Mouse (Mus musculus) lung, adult 18-20 months (tissue): ENCODE measurements at regions not wholly inside any gene's neighbourhood (a gene's known extent, or its start where the extent isn't known, plus 50 kb on each side); places are given as distances from the start of the nearest gene placed in this dataset.

ENCODE experiments used
- DNase-seq, 2 experiments: peaks; one replicate each; pipeline ENCODE4 v3.0.0; 2022; ENCODE audit warnings: mixed read lengths in 2 of 2

GRCm38 (mm10) chr15:88214286-88214685, 385.8 kb upstream of the Zdhhc25 start:
- DNase-seq = no peak

GRCm38 (mm10) chr15:88229456-88229855, 370.6 kb upstream of the Zdhhc25 start:
- no peak for DNase-seq

GRCm38 (mm10) chr15:88244606-88245005, 355.5 kb upstream of the Zdhhc25 start:
- DNase-seq = no peak

GRCm38 (mm10) chr15:88245496-88246246, 354.4 kb upstream of the Zdhhc25 start:
- no peak for DNase-seq

GRCm38 (mm10) chr15:88247974-88248625, 352.0 kb upstream of the Zdhhc25 start:
- peak; percentile 65 to 74 for DNase-seq

- DNase-seq = no peak
These were observed 312.1 kb upstream of the Zdhhc25 start for GRCm38 (mm10) chr15:88288051-88288450.

GRCm38 (mm10) chr15:88288696-88289095, 311.4 kb upstream of the Zdhhc25 start:
- no peak for DNase-seq

GRCm38 (mm10) chr15:88290740-88291363, 309.2 kb upstream of the Zdhhc25 start:
- DNase-seq = no peak

GRCm38 (mm10) chr15:88299061-88299460, 301.0 kb upstream of the Zdhhc25 start:
- DNase-seq = no peak

GRCm38 (mm10) chr15:88311158-88311557, 288.9 kb upstream of the Zdhhc25 start:
- no peak for DNase-seq

- DNase-seq = no peak
These were observed 285.2 kb upstream of the Zdhhc25 start for GRCm38 (mm10) chr15:88314810-88315459.

GRCm38 (mm10) chr15:88318048-88318447, 282.1 kb upstream of the Zdhhc25 start:
- no peak for DNase-seq

GRCm38 (mm10) chr15:88319527-88319926, 280.6 kb upstream of the Zdhhc25 start:
- DNase-seq = no peak

GRCm38 (mm10) chr15:88323584-88324375, 276.3 kb upstream of the Zdhhc25 start:
- DNase-seq = no peak

- DNase-seq = no peak
These were observed 275.0 kb upstream of the Zdhhc25 start for GRCm38 (mm10) chr15:88325108-88325507.

GRCm38 (mm10) chr15:88353206-88353605, 246.9 kb upstream of the Zdhhc25 start:
- no peak for DNase-seq

GRCm38 (mm10) chr15:88360375-88361035, 239.6 kb upstream of the Zdhhc25 start:
- no peak for DNase-seq

- DNase-seq = no peak
These were observed 238.8 kb upstream of the Zdhhc25 start for GRCm38 (mm10) chr15:88361351-88361750.

- no peak for DNase-seq
These were observed 237.1 kb upstream of the Zdhhc25 start for GRCm38 (mm10) chr15:88362966-88363365.

- no peak for DNase-seq
These were observed 229.7 kb upstream of the Zdhhc25 start for GRCm38 (mm10) chr15:88370366-88370765.

- no peak for DNase-seq
These were observed 228.1 kb upstream of the Zdhhc25 start for GRCm38 (mm10) chr15:88372039-88372438.

GRCm38 (mm10) chr15:88373923-88374322, 226.2 kb upstream of the Zdhhc25 start:
- no peak for DNase-seq
